Mouse (Mus musculus): Measurements from ENCODE around the gene Ube2g2. TPM values are rescaled to one million over a fixed set of nuclear protein-coding genes. Genes with fewer than 3 reads are reported as not detected.

Ube2g2 gene
- polyA plus RNA-seq, 1 experiment from 2014 or later: 40.4 TPM

GRCm38 (mm10) chr10:77604958-77605357, 17.1 kb upstream of the Ube2g2 start:
- TF ChIP-seq CTCF (IDR thresholded peaks at IDR 0.05; ENCODE audit: low read depth): no peak
- TF ChIP-seq EP300 (IDR thresholded peaks at IDR 0.05; ENCODE audit: low read depth): no peak
- no peak for DNase-seq
- no peak overlapping the region for H3K9ac ChIP-seq (replicated peaks)
- peaks cover 27% of the 10 kb centered on the region for H3K4me1 ChIP-seq (ENCODE audit: insufficient read depth)
- H3K27me3 ChIP-seq (ENCODE audit: insufficient read depth, low read length): no peaks in the 10 kb centered on the region
- no peaks in the 10 kb centered on the region; the same call in 1 of the 2 replicates for H3K36me3 ChIP-seq (replicated peaks; ENCODE audit: insufficient read depth, low read length)
- no peak overlapping the region for H3K4me2 ChIP-seq (ENCODE audit: low read depth, low read length)
- no peaks in the 10 kb centered on the region for H3K9me3 ChIP-seq (ENCODE audit: low read length)
- no peak overlapping the region for H3K4me3 ChIP-seq (ENCODE audit: low read depth, low read length)
- ATAC-seq: no peak
- H3K27ac ChIP-seq (ENCODE audit: low read depth): peak overlapping the region; percentile 97
- 69% methylated on average over 5 of the region's 5 CpGs for WGBS (ENCODE audit: insufficient replicate concordance)

- Histone ChIP-seq H3K36me3 (replicated peaks; ENCODE audit: insufficient read depth, low read length) (peaks cover 1% of the 10 kb centered on the region), H3K4me1 (ENCODE audit: insufficient read depth) (peaks cover 29% of the 10 kb centered on the region), H3K27me3 (ENCODE audit: insufficient read depth, low read length) (no peaks in the 10 kb centered on the region), H3K27ac (ENCODE audit: low read depth) (peak overlapping the region; percentile 97), H3K4me3 (ENCODE audit: low read depth, low read length) (peak overlapping the region; percentile 66), H3K9me3 (ENCODE audit: low read length) (no peaks in the 10 kb centered on the region), H3K4me2 (ENCODE audit: low read depth, low read length) (peak overlapping the region; percentile 82), H3K9ac (replicated peaks) (peak overlapping the region; percentile 78)
- DNase-seq: peak; percentile 53
- peak; percentile 86 for TF ChIP-seq CTCF (IDR thresholded peaks at IDR 0.05; ENCODE audit: low read depth)
- TF ChIP-seq EP300 (IDR thresholded peaks at IDR 0.05; ENCODE audit: low read depth): no peak
- WGBS (ENCODE audit: insufficient replicate concordance): 24% methylated on average over 1 of the region's 1 CpGs
- peak; percentile 16; the same call in 1 of the 2 replicates for ATAC-seq
Observed at GRCm38 (mm10) chr10:77605368-77605767, 16.7 kb upstream of the Ube2g2 start.

GRCm38 (mm10) chr10:77605908-77606826, 15.9 kb upstream of the Ube2g2 start, which contains the start of the genes Sumo3 and Gm49325:
Gene Sumo3, plus strand, starts transcription at chr10:77606097.
Gene Gm49325, plus strand, starts transcription at chr10:77606197.
- no peak for TF ChIP-seq EP300 (IDR thresholded peaks at IDR 0.05; ENCODE audit: low read depth)
- no peak; the same call in 1 of the 2 replicates for TF ChIP-seq CTCF (IDR thresholded peaks at IDR 0.05; ENCODE audit: low read depth)
- H3K9me3 ChIP-seq (ENCODE audit: low read length): no peaks in the 10 kb centered on the region
- no peaks in the 10 kb centered on the region for H3K27me3 ChIP-seq (ENCODE audit: insufficient read depth, low read length)
- DNase-seq (peak; percentile 100), ATAC-seq (peak; percentile 86)
- peak within 1 kb of the TSS; percentile 97 for H3K27ac ChIP-seq (ENCODE audit: low read depth)
- peak within 1 kb of the TSS; percentile 78 for H3K9ac ChIP-seq (replicated peaks)
- peak within 1 kb of the TSS; percentile 82 for H3K4me2 ChIP-seq (ENCODE audit: low read depth, low read length)
- H3K36me3 ChIP-seq (replicated peaks; ENCODE audit: insufficient read depth, low read length): peaks cover 9% of the 10 kb centered on the region
- H3K4me3 ChIP-seq (ENCODE audit: low read depth, low read length): peak within 1 kb of the TSS; percentile 66
- H3K4me1 ChIP-seq (ENCODE audit: insufficient read depth): peaks cover 35% of the 10 kb centered on the region
- WGBS (ENCODE audit: insufficient replicate concordance): 1% methylated on average over 108 of the region's 119 CpGs

GRCm38 (mm10) chr10:77606855-77607254, 15.2 kb upstream of the Ube2g2 start:
- DNase-seq (no peak), ATAC-seq (no peak)
- H3K27ac ChIP-seq (ENCODE audit: low read depth): peak overlapping the region; percentile 97
- H3K4me1 ChIP-seq (ENCODE audit: insufficient read depth): peaks cover 35% of the 10 kb centered on the region
- TF ChIP-seq CTCF (IDR thresholded peaks at IDR 0.05; ENCODE audit: low read depth) (no peak; the same call in 1 of the 2 replicates), EP300 (IDR thresholded peaks at IDR 0.05; ENCODE audit: low read depth) (no peak)
- no peaks in the 10 kb centered on the region for H3K9me3 ChIP-seq (ENCODE audit: low read length)
- WGBS (ENCODE audit: insufficient replicate concordance): 17% methylated on average over 7 of the region's 7 CpGs
- H3K27me3 ChIP-seq (ENCODE audit: insufficient read depth, low read length): no peaks in the 10 kb centered on the region
- H3K4me2 ChIP-seq (ENCODE audit: low read depth, low read length): peak overlapping the region; percentile 82
- peak overlapping the region; percentile 78 for H3K9ac ChIP-seq (replicated peaks)
- H3K36me3 ChIP-seq (replicated peaks; ENCODE audit: insufficient read depth, low read length): peaks cover 16% of the 10 kb centered on the region
- peak overlapping the region; percentile 66 for H3K4me3 ChIP-seq (ENCODE audit: low read depth, low read length)

GRCm38 (mm10) chr10:77607441-77607840, 14.6 kb upstream of the Ube2g2 start:
- TF ChIP-seq CTCF (IDR thresholded peaks at IDR 0.05; ENCODE audit: low read depth): no peak
- peak; percentile 17; the same call in 1 of the 2 replicates for TF ChIP-seq EP300 (IDR thresholded peaks at IDR 0.05; ENCODE audit: low read depth)
- H3K4me1 ChIP-seq (ENCODE audit: insufficient read depth): peaks cover 38% of the 10 kb centered on the region
- peak overlapping the region; percentile 66 for H3K4me3 ChIP-seq (ENCODE audit: low read depth, low read length)
- H3K9me3 ChIP-seq (ENCODE audit: low read length): no peaks in the 10 kb centered on the region
- H3K4me2 ChIP-seq (ENCODE audit: low read depth, low read length): peak overlapping the region; percentile 82
- peak overlapping the region; percentile 97 for H3K27ac ChIP-seq (ENCODE audit: low read depth)
- ATAC-seq: no peak
- peak overlapping the region; percentile 78 for H3K9ac ChIP-seq (replicated peaks)
- no peaks in the 10 kb centered on the region for H3K27me3 ChIP-seq (ENCODE audit: insufficient read depth, low read length)
- 47% methylated on average over 5 of the region's 5 CpGs for WGBS (ENCODE audit: insufficient replicate concordance)
- H3K36me3 ChIP-seq (replicated peaks; ENCODE audit: insufficient read depth, low read length): peaks cover 22% of the 10 kb centered on the region
- no peak for DNase-seq

- no peak for ATAC-seq
- Histone ChIP-seq H3K4me2 (ENCODE audit: low read depth, low read length) (no peak overlapping the region), H3K4me3 (ENCODE audit: low read depth, low read length) (no peak overlapping the region), H3K27ac (ENCODE audit: low read depth) (no peak overlapping the region), H3K27me3 (ENCODE audit: insufficient read depth, low read length) (no peaks in the 10 kb centered on the region), H3K9me3 (ENCODE audit: low read length) (no peaks in the 10 kb centered on the region), H3K9ac (replicated peaks) (no peak overlapping the region), H3K36me3 (replicated peaks; ENCODE audit: insufficient read depth, low read length) (peaks cover 32% of the 10 kb centered on the region), H3K4me1 (ENCODE audit: insufficient read depth) (peaks cover 43% of the 10 kb centered on the region)
- TF ChIP-seq CTCF (IDR thresholded peaks at IDR 0.05; ENCODE audit: low read depth): no peak
- no peak for TF ChIP-seq EP300 (IDR thresholded peaks at IDR 0.05; ENCODE audit: low read depth)
- WGBS (ENCODE audit: insufficient replicate concordance): 94% methylated on average over 8 of the region's 8 CpGs
- no peak for DNase-seq
Observed at GRCm38 (mm10) chr10:77608589-77608988, 13.5 kb upstream of the Ube2g2 start.
